Mouse (Mus musculus) T-helper 17 cell (primary cell): ENCODE measurements around the gene Dxo.

ENCODE experiments used
- in situ Hi-C, 2 experiments: fragments of 300-600 bp; cut with MboI, MseI; formaldehyde crosslinking; loops; 1 replicate in 1 of 2; 2 replicates in 1 of 2; pipeline ENCODE4 v1.15.1; 2025; ENCODE audit warnings: high pct_unique_total_duplicates in 2 of 2

The Dxo gene

GRCm38 (mm10) chr17:34814818-34815370 is 21.9 kb upstream of the Dxo start:
- in situ Hi-C loops: loop anchor here (5.0 kb wide), 2 partner anchors 78 to 83 kb away; no protein-coding TSS in a partner anchor

GRCm38 (mm10) chr17:34830776-34831175 is 6.0 kb upstream of the Dxo start:
- in situ Hi-C loops: loop anchor here (25.0 kb wide), 2 partner anchors 768 to 918 kb away; partner anchors contain the start of genes Daxx (in 1 of the 2), Platr17 (in 1 of the 2), Tapbp (in 1 of the 2) and Zbtb22 (in 1 of the 2)

DNA sequence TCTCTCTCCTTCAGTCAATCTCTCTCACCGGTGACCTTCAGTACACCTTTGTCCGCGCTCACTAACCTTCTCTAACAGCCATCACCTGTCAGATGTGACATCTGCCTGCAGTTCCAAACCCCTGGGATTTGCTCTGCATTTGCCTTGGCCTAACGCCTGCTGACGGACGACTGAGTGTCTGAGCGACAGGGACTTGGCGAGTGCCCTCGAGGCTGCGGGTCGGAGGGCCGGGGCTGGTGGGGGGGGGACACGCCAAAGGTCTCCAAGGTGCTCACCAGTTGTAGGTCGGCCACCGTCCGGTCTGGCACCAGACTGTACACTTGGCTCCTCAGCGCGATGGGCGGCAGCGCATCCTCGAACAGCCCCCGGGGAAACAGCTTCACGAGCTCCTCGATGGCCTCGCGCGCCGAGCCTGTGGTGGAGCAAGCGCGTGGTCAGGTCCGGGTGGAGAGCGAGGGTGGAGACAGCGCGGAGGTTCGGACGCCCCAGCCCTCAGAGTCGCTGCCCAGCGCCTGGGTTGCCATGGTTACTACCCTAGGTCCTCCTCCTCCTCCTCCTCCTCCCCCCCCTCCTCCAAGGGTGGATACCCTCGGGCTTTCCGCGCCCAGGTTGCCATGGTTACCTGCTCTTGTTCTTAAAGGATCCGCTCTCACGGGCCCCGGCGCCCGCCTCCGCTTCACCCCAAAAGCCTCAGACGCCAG is 514 bp upstream of the Dxo start:
- in situ Hi-C loops: loop anchor here (25.0 kb wide), 2 partner anchors 774 to 924 kb away; partner anchors contain the start of genes Daxx (in 1 of the 2), Platr17 (in 1 of the 2), Tapbp (in 1 of the 2) and Zbtb22 (in 1 of the 2)

GRCm38 (mm10) chr17:34837464-34838324 is 875 bp downstream of the Dxo start:
- in situ Hi-C loops: loop anchor here (25.0 kb wide), 2 partner anchors 775 to 925 kb away; partner anchors contain the start of genes Daxx (in 1 of the 2), Platr17 (in 1 of the 2), Tapbp (in 1 of the 2) and Zbtb22 (in 1 of the 2)

DNA sequence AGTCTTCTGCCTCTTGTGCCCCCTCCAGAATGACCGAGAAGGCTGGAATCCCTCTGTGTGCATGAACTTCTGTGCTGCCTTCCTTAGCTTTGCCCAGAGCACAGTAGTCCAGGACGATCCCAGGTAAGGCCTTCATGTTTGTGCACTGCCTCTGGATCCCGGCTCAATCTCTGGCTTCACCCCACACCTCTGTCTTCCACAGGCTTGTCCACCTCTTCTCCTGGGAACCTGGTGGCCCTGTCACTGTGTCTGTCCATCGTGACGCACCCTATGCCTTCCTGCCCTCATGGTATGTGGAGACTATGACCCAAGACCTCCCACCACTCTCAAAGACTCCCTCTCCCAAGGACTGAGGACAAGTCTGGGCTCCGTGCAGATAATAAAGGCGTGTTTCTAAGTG is 2.0 kb downstream of the Dxo start:
- in situ Hi-C loops: loop anchor here (25.0 kb wide), 2 partner anchors 776 to 926 kb away; partner anchors contain the start of genes Daxx (in 1 of the 2), Platr17 (in 1 of the 2), Tapbp (in 1 of the 2) and Zbtb22 (in 1 of the 2)

DNA sequence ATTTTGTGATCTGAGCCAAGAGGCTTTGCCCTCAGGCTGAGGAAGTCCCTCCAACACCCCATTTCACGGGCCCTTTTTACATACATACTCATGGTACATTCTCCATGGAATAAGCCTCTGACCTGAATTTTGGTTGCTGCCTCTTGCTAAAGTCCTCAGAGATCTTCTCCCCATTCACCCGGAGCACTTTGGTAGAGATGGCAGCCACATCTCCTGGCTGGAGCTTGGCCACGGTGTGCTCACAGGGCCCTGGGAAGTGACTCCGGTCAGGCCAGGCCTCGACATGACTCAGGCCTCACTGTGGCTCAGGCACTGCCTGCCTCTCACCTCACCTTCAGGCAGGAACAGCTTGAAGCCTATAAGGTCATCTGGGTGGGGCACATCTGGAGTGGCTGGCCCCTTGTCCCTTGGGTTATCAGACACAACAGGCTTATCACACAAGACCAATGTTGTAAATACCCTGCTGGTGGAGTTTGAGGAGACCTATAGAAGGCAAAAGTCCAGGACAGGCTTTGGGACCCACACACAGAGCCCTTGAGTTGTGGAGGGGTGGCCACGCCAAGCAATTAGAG is 4.0 kb downstream of the Dxo start:
- in situ Hi-C loops: loop anchor here (10.0 to 25.0 kb wide), 3 partner anchors 646 to 929 kb away; partner anchors contain the start of genes Daxx (in 1 of the 2), Platr17 (in 1 of the 2), Psmb8 (in 1 of the 2) and Tapbp (in 1 of the 2)

- in situ Hi-C loops: loop anchor here (10.0 to 25.0 kb wide), 3 partner anchors 650 to 933 kb away; partner anchors contain the start of genes Daxx (in 1 of the 2), Platr17 (in 1 of the 2), Psmb8 (in 1 of the 2) and Tapbp (in 1 of the 2)
Observed at GRCm38 (mm10) chr17:34844884-34845283, 8.1 kb downstream of the Dxo start.

DNA sequence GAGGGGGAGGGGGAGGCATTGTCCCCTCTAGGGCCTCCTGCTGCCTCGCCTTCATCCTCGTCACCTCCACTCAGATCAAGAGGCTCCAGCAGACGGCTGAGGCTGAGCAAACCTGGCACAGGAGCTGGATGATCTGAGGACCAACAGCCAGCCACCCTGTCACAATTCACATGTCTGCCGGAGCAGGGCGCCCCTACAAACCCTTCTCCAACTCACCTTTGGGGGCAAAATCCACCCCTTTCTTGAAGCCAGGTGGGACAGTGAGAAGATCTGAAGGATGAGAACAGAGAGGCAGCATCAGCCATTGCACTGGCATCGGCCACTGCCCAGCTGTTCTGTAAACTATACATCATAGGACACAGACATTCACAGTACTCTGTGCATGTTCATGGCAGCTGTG is 10.4 kb downstream of the Dxo start:
- in situ Hi-C loops: loop anchor here (10.0 to 25.0 kb wide), 3 partner anchors 652 to 935 kb away; partner anchors contain the start of genes Daxx (in 1 of the 2), Platr17 (in 1 of the 2), Psmb8 (in 1 of the 2) and Tapbp (in 1 of the 2)

- in situ Hi-C loops: loop anchor here (10.0 to 25.0 kb wide), 3 partner anchors 653 to 935 kb away; partner anchors contain the start of genes Daxx (in 1 of the 2), Platr17 (in 1 of the 2), Psmb8 (in 1 of the 2) and Tapbp (in 1 of the 2)
Observed at GRCm38 (mm10) chr17:34847615-34848014, 10.8 kb downstream of the Dxo start.

GRCm38 (mm10) chr17:34849722-34850516 is 13.1 kb downstream of the Dxo start, which contains the start of the genes Skiv2l and Nelfe:
Skiv2l (minus strand) TSS chr17:34850210.
Nelfe (plus strand) TSS chr17:34850391.
- in situ Hi-C loops: loop anchor here (10.0 to 25.0 kb wide), 3 partner anchors 655 to 938 kb away; partner anchors contain the start of genes Daxx (in 1 of the 2), Platr17 (in 1 of the 2), Psmb8 (in 1 of the 2) and Tapbp (in 1 of the 2)

DNA sequence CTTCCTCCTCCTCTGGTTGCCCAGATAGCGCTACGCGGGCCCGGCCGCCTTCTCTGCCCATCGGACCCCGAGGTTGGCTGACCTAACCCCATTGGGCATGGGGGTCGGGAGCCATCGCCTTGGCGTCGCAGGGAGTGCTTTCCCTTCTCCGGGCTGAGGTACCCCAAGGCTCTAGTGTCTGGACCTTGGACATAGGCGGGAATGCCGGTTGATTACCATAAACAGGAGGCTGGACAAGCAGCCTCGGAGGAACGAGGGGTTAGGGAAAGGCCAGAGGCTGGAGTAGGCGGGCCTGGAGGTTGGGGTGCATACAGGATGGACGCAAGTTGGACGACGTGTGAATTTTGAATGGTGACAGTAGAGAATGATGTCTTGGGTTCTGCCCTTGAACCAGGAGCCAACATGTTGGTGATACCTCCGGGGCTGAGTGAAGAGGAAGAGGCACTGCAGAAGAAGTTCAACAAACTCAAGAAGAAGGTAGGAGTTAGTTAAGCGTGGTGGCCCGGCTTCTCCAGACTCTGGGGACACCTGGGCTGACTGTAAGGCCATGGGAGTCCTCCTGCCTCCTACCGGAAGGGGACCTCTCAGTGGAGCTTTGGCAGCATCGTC is 13.8 kb downstream of the Dxo start:
- in situ Hi-C loops: no loop called here

DNA sequence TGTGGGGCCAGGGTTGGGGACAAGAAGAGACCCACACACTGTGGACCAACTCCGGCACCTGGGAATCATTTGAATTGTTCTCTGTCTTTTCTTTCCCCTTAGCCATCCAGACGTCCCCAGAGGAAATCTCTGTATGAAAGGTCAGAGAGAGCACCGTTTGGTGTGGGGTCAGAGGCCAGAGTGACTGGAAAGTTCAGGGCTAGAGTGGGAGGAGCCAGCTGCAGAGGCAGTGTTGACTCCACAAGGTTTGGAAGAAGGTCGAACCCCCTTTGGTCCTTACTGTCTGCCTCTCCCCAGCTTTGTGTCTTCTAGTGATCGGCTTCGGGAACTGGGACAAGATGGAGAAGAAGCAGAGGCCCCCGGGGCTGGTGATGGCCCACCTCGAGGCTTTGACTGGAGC is 16.7 kb downstream of the Dxo start:
- in situ Hi-C loops: no loop called here

DNA sequence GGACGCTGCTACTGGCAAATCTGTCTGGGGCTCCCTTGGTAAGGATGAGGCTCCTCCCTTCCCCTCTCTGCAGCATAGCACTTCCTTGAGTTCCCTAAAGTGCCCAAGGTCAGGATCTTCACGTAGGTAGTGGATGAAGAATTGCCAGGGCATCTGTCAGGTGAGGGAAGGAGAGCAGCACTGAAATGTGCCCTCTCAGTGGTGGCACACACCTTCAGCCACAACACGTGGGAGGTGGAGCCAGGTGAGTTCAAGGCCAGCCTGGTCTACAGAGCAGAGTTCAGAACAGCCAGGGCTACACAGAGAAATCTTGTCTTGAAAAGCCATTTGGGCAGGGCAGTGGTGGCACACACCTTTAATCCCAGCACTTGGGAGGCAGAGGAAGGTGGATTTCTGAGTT is 17.9 kb downstream of the Dxo start:
- in situ Hi-C loops: no loop called here

GRCm38 (mm10) chr17:34855825-34856224 is 19.0 kb downstream of the Dxo start:
- in situ Hi-C loops: no loop called here

- in situ Hi-C loops: no loop called here
Observed at GRCm38 (mm10) chr17:34858670-34859069, 21.9 kb downstream of the Dxo start.

GRCm38 (mm10) chr17:34860514-34860913 is 23.7 kb downstream of the Dxo start:
- in situ Hi-C loops: loop anchor here in 1 of 2 experiments (5.0 kb wide), 1 partner anchor 52 kb away; the partner anchor contains the start of gene Slc44a4

GRCm38 (mm10) chr17:34861704-34862415 is 25.0 kb downstream of the Dxo start:
- in situ Hi-C loops: loop anchor here in 1 of 2 experiments (5.0 kb wide), 1 partner anchor 50 kb away; the partner anchor contains the start of gene Slc44a4
